Mouse (Mus musculus): Measurements from ENCODE around the gene Creb3l4. TPM values are rescaled to one million over a fixed set of nuclear protein-coding genes. Genes with fewer than 3 reads are reported as not detected.

Creb3l4 gene
- polyA plus RNA-seq, 1 experiment = 2.0 TPM

GRCm38 (mm10) chr3:90265932-90266741, 22.8 kb upstream of the Creb3l4 start:
- TF ChIP-seq CTCF (IDR thresholded peaks at IDR 0.05; ENCODE audit: borderline replicate concordance, insufficient read depth, low read length) (no peak), POLR2A (IDR thresholded peaks at IDR 0.05; ENCODE audit: low read depth, low read length) (peak; percentile 24; the same call in 1 of the 2 replicates)
- Histone ChIP-seq H3K27ac (ENCODE audit: insufficient read depth, low read length) (peak overlapping the region; percentile 91), H3K4me1 (ENCODE audit: control insufficient read depth, insufficient read depth, low read length) (no peaks in the 10 kb centered on the region), H3K4me3 (ENCODE audit: insufficient read depth, low read length) (peak overlapping the region; percentile 52)

- H3K4me1 ChIP-seq (ENCODE audit: control insufficient read depth, insufficient read depth, low read length) = no peaks in the 10 kb centered on the region
- peak within 1 kb of the TSS; percentile 94 for H3K27ac ChIP-seq (ENCODE audit: insufficient read depth, low read length)
- TF ChIP-seq CTCF (IDR thresholded peaks at IDR 0.05; ENCODE audit: borderline replicate concordance, insufficient read depth, low read length) = peak; percentile 76
- TF ChIP-seq POLR2A (IDR thresholded peaks at IDR 0.05; ENCODE audit: low read depth, low read length) = peak; percentile 84
- H3K4me3 ChIP-seq (ENCODE audit: insufficient read depth, low read length) = peak within 1 kb of the TSS; percentile 62
Measured at GRCm38 (mm10) chr3:90265034-90265931, 22.0 kb upstream of the Creb3l4 start, which contains the start of gene Dennd4b. Dennd4b (plus strand) TSS chr3:90265185.

GRCm38 (mm10) chr3:90264687-90265033, 21.3 kb upstream of the Creb3l4 start:
- Histone ChIP-seq H3K4me3 (ENCODE audit: insufficient read depth, low read length) (peak overlapping the region; percentile 25), H3K4me1 (ENCODE audit: control insufficient read depth, insufficient read depth, low read length) (no peaks in the 10 kb centered on the region), H3K27ac (ENCODE audit: insufficient read depth, low read length) (no peak overlapping the region)
- TF ChIP-seq POLR2A (IDR thresholded peaks at IDR 0.05; ENCODE audit: low read depth, low read length) (0 out of 2 replicates have a peak, but pooled peaks have one; percentile 14), CTCF (IDR thresholded peaks at IDR 0.05; ENCODE audit: borderline replicate concordance, insufficient read depth, low read length) (no peak)

GRCm38 (mm10) chr3:90263121-90263771, 19.9 kb upstream of the Creb3l4 start:
- no peak overlapping the region for H3K27ac ChIP-seq (ENCODE audit: insufficient read depth, low read length)
- H3K4me3 ChIP-seq (ENCODE audit: insufficient read depth, low read length) = no peak overlapping the region
- no peak for TF ChIP-seq CTCF (IDR thresholded peaks at IDR 0.05; ENCODE audit: borderline replicate concordance, insufficient read depth, low read length)
- no peak for TF ChIP-seq POLR2A (IDR thresholded peaks at IDR 0.05; ENCODE audit: low read depth, low read length)
- H3K4me1 ChIP-seq (ENCODE audit: control insufficient read depth, insufficient read depth, low read length) = no peaks in the 10 kb centered on the region

- TF ChIP-seq CTCF (IDR thresholded peaks at IDR 0.05; ENCODE audit: borderline replicate concordance, insufficient read depth, low read length) (no peak), POLR2A (IDR thresholded peaks at IDR 0.05; ENCODE audit: low read depth, low read length) (no peak)
- no peak overlapping the region for H3K27ac ChIP-seq (ENCODE audit: insufficient read depth, low read length)
- 0 out of 2 replicates have a peak, but pooled peaks cover 3% of the 10 kb centered on the region for H3K4me1 ChIP-seq (ENCODE audit: control insufficient read depth, insufficient read depth, low read length)
Measured at GRCm38 (mm10) chr3:90258521-90258920, 15.2 kb upstream of the Creb3l4 start.

GRCm38 (mm10) chr3:90256731-90257530, 13.6 kb upstream of the Creb3l4 start:
- Histone ChIP-seq H3K4me3 (ENCODE audit: insufficient read depth, low read length) (no peak overlapping the region), H3K4me1 (ENCODE audit: control insufficient read depth, insufficient read depth, low read length) (0 out of 2 replicates have a peak, but pooled peaks cover 3% of the 10 kb centered on the region), H3K27ac (ENCODE audit: insufficient read depth, low read length) (no peak overlapping the region)
- no peak for TF ChIP-seq CTCF (IDR thresholded peaks at IDR 0.05; ENCODE audit: borderline replicate concordance, insufficient read depth, low read length)
- TF ChIP-seq POLR2A (IDR thresholded peaks at IDR 0.05; ENCODE audit: low read depth, low read length) = no peak

More at GRCm38 (mm10) chr3:90258521-90258920, 15.2 kb upstream of the Creb3l4 start:
- no peak overlapping the region for H3K4me3 ChIP-seq (ENCODE audit: insufficient read depth, low read length)

- TF ChIP-seq CTCF (IDR thresholded peaks at IDR 0.05; ENCODE audit: borderline replicate concordance, insufficient read depth, low read length) (no peak), POLR2A (IDR thresholded peaks at IDR 0.05; ENCODE audit: low read depth, low read length) (no peak)
- Histone ChIP-seq H3K27ac (ENCODE audit: insufficient read depth, low read length) (no peak overlapping the region), H3K4me3 (ENCODE audit: insufficient read depth, low read length) (no peak overlapping the region), H3K4me1 (ENCODE audit: control insufficient read depth, insufficient read depth, low read length) (peaks cover 8% of the 10 kb centered on the region)
Measured at GRCm38 (mm10) chr3:90255784-90256353, 12.6 kb upstream of the Creb3l4 start.

GRCm38 (mm10) chr3:90255194-90255565, 11.9 kb upstream of the Creb3l4 start:
- Histone ChIP-seq H3K4me1 (ENCODE audit: control insufficient read depth, insufficient read depth, low read length) (peaks cover 12% of the 10 kb centered on the region), H3K4me3 (ENCODE audit: insufficient read depth, low read length) (peak overlapping the region; percentile 76), H3K27ac (ENCODE audit: insufficient read depth, low read length) (no peak overlapping the region)
- TF ChIP-seq POLR2A (IDR thresholded peaks at IDR 0.05; ENCODE audit: low read depth, low read length) (no peak), CTCF (IDR thresholded peaks at IDR 0.05; ENCODE audit: borderline replicate concordance, insufficient read depth, low read length) (no peak)
